Mouse (Mus musculus): ENCODE measurements at regions not wholly inside any gene's neighbourhood (a gene's known extent, or its start where the extent isn't known, plus 50 kb on each side); places are given as distances from the start of the nearest gene placed in this dataset.

DNA sequence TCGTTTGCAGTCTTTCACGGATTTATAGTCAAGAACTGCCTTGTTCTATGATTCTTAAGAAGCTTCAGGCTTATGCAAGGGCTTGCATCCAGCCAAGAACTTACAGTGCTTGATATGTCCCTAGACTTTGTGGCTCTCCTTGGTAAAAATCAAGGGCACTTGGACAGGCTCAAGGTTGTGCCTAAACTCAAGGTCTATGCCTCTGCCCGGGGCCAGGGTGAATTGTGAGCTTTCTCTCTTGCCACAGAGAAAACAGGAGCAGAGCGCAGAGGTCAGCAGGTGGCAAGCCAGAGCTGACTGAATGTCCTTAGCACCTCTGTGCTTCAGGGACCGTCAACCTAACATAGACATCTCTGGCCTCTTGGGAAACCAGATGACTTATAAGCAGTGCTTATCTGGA lies 413.2 kb downstream of the Ate1 start:
- H3K27me3 ChIP-seq (ENCODE audit: control insufficient read depth, insufficient read depth, insufficient read length): peaks cover 3% of the 10 kb centered on the region
- no peak overlapping the region for H3K4me3 ChIP-seq (ENCODE audit: insufficient read depth, poor library complexity, severe bottlenecking)
- no peaks in the 10 kb centered on the region for H3K79me2 ChIP-seq (ENCODE audit: control insufficient read depth, insufficient read depth)
- H3ac ChIP-seq (ENCODE audit: control insufficient read depth, insufficient read length, low read depth): no peak overlapping the region
- no peaks in the 10 kb centered on the region for H3K36me3 ChIP-seq (ENCODE audit: control insufficient read depth, insufficient read depth)
- no peak for TF ChIP-seq MYOD1 (IDR thresholded peaks at IDR 0.05; ENCODE audit: control insufficient read depth, insufficient read length, low read depth)
- no peak for TF ChIP-seq MYOG (IDR thresholded peaks at IDR 0.05; ENCODE audit: control insufficient read depth, extremely low read depth, insufficient read length)
- TF ChIP-seq MAX (IDR thresholded peaks at IDR 0.05): no peak
- TF ChIP-seq USF1 (IDR thresholded peaks at IDR 0.05; ENCODE audit: low read depth): no peak
- no peak for TF ChIP-seq CEBPB (IDR thresholded peaks at IDR 0.05; ENCODE audit: low read depth)
- no peak for TF ChIP-seq FOSL1 (IDR thresholded peaks at IDR 0.05; ENCODE audit: insufficient read depth, low read length, poor library complexity, severe bottlenecking)
- no peak for TF ChIP-seq CTCF (IDR thresholded peaks at IDR 0.05; ENCODE audit: control insufficient read depth, insufficient read depth, insufficient read length)
- H3K79me3 ChIP-seq (ENCODE audit: low read depth): no peaks in the 10 kb centered on the region

DNA sequence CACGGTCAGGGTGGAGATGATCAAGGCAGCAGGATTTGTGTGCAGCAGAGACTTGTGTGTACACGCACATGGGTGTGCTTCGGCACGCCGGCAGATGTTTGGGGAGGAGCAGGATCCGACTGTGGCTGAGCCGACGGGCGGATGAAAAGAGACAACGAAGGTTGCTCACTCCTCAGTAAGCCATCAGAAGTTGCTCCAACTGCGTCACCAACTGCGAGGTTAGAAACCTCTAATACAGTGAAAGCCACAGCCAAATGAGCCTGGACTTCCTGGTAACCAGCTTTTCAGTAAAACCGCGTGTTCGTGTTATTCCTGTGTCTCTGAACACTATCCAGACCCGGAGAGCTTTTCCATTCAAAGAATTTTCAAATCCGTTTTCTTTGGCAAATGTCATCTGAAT lies 411.8 kb downstream of the Ate1 start:
- H3K79me3 ChIP-seq (ENCODE audit: low read depth): no peaks in the 10 kb centered on the region
- H3K27me3 ChIP-seq (ENCODE audit: control insufficient read depth, insufficient read depth, insufficient read length): peaks cover 3% of the 10 kb centered on the region
- no peaks in the 10 kb centered on the region for H3K36me3 ChIP-seq (ENCODE audit: control insufficient read depth, insufficient read depth)
- no peaks in the 10 kb centered on the region for H3K79me2 ChIP-seq (ENCODE audit: control insufficient read depth, insufficient read depth)
- no peak overlapping the region for H3ac ChIP-seq (ENCODE audit: control insufficient read depth, insufficient read length, low read depth)
- H3K4me3 ChIP-seq (ENCODE audit: insufficient read depth, poor library complexity, severe bottlenecking): no peak overlapping the region
- TF ChIP-seq MYOG (IDR thresholded peaks at IDR 0.05; ENCODE audit: control insufficient read depth, extremely low read depth, insufficient read length) (no peak), MAX (IDR thresholded peaks at IDR 0.05) (no peak), USF1 (IDR thresholded peaks at IDR 0.05; ENCODE audit: low read depth) (no peak), FOSL1 (IDR thresholded peaks at IDR 0.05; ENCODE audit: insufficient read depth, low read length, poor library complexity, severe bottlenecking) (no peak), MYOD1 (IDR thresholded peaks at IDR 0.05; ENCODE audit: control insufficient read depth, insufficient read length, low read depth) (no peak), CEBPB (IDR thresholded peaks at IDR 0.05; ENCODE audit: low read depth) (no peak)

Data from C2C12 (cell line).